Mouse (Mus musculus): ENCODE results near the gene Lrpprc. TPM values are rescaled to one million over a fixed set of nuclear protein-coding genes. Genes with fewer than 3 reads are reported as not detected.

The Lrpprc gene
- polyA plus RNA-seq, 1 experiment from 2014 or later: 29.9 TPM

DNA sequence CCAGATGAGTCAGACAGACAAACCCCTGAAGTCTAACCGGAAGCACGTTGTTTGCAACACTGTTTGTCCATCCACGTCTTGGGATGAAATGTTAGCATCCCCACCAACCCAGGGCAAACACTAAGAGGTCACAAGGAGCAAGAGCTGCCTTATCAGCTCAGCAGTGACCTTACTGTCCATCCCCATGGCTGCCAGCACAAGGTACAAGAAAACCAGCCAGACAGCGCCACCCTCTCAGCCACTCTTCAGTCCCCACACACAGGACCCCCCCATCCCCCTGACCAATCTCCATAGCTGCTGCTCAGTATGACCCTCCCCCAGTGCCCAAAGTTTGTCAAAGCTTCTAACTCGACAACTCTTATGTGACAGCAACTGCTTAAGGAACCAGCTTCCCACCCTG, 73.2 kb downstream of the Lrpprc start:
- WGBS: 83% methylated on average over 5 of the region's 5 CpGs
- Histone ChIP-seq H3K36me3 (ENCODE audit: control insufficient read depth, insufficient read depth, low read length) (peaks cover 15% of the 10 kb centered on the region), H3K4me2 (ENCODE audit: low read length) (no peak overlapping the region), H3K4me3 (ENCODE audit: low read depth, low read length) (no peak overlapping the region), H3K27ac (ENCODE audit: low read depth, low read length) (no peak overlapping the region), H3K27me3 (replicated peaks; ENCODE audit: control insufficient read depth, insufficient read depth, low read length) (no peaks in the 10 kb centered on the region), H3K4me1 (ENCODE audit: control insufficient read depth, insufficient read depth, low read length) (peaks cover 18% of the 10 kb centered on the region; the same call in 1 of the 2 replicates), H3K9ac (ENCODE audit: low read length) (no peak overlapping the region), H3K9me3 (replicated peaks; ENCODE audit: control insufficient read depth, low read length) (no peaks in the 10 kb centered on the region)
- DNase-seq (ENCODE audit: low spot score): no peak
- ATAC-seq: no peak

DNA sequence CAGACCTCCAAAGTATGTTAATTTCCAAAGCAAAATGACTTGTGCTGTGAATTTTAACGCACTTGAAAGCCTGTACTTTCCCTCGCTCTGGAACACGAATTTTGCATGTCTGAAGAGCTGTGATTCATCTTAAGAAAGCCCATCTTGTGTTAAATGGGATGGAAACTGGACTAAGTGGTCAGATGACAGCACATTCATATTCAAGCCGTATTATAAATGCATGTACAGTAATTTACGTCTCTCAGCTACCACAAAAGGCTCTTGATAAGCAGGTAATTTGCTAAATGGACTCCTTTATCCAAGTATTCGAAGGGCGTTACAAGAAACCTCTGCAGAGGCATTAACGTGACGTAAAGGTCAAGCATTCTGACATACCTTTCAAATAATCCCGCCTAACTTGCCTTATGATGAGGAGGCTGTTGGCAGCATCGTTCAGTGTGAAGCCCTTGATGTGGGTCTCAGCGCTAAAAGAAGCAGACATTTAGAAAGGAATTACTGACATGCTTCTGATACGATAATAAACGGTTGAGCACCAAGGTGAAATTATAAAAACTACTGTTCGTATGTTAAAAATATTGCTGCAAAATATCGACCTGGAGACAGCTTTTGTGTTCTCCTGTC, 74.2 kb downstream of the Lrpprc start:
- no peaks in the 10 kb centered on the region for H3K27me3 ChIP-seq (replicated peaks; ENCODE audit: control insufficient read depth, insufficient read depth, low read length)
- peaks cover 4% of the 10 kb centered on the region; the same call in 1 of the 2 replicates for H3K36me3 ChIP-seq (ENCODE audit: control insufficient read depth, insufficient read depth, low read length)
- no peak overlapping the region for H3K4me2 ChIP-seq (ENCODE audit: low read length)
- H3K9ac ChIP-seq (ENCODE audit: low read length): no peak overlapping the region
- 31% methylated on average over 16 of the region's 16 CpGs for WGBS
- peaks cover 18% of the 10 kb centered on the region; the same call in 1 of the 2 replicates for H3K4me1 ChIP-seq (ENCODE audit: control insufficient read depth, insufficient read depth, low read length)
- no peak overlapping the region for H3K27ac ChIP-seq (ENCODE audit: low read depth, low read length)
- no peaks in the 10 kb centered on the region for H3K9me3 ChIP-seq (replicated peaks; ENCODE audit: control insufficient read depth, low read length)
- ATAC-seq: peak; percentile 50
- peak; percentile 67 for DNase-seq (ENCODE audit: low spot score)
- no peak overlapping the region for H3K4me3 ChIP-seq (ENCODE audit: low read depth, low read length)

DNA sequence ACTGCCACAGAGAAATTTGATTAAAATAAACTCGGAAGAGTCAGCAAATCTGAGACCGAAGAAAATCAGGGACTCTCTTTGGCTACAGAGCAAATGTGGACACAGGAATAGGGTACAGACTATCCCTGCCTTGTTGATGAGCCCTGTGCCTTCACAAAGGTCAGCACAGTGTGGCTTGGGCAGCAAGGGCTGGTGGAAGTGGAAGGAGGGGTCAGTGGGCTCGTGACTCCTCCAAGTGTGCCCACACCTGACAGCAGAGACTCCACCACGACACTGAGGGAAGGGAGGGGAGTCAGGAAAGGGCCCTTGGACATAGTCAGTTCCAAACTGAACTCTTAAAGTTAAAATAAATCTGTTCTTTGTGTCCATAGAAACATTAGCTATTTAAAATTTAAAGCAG, 75.7 kb downstream of the Lrpprc start:
- DNase-seq (ENCODE audit: low spot score): no peak
- H3K9me3 ChIP-seq (replicated peaks; ENCODE audit: control insufficient read depth, low read length): no peaks in the 10 kb centered on the region
- H3K36me3 ChIP-seq (ENCODE audit: control insufficient read depth, insufficient read depth, low read length): peaks cover 3% of the 10 kb centered on the region; the same call in 1 of the 2 replicates
- 55% methylated on average over 4 of the region's 4 CpGs for WGBS
- no peak overlapping the region for H3K9ac ChIP-seq (ENCODE audit: low read length)
- H3K27ac ChIP-seq (ENCODE audit: low read depth, low read length): 0 out of 2 replicates have a peak overlapping the region, but pooled peaks have one; percentile 4
- no peak overlapping the region for H3K4me3 ChIP-seq (ENCODE audit: low read depth, low read length)
- H3K4me1 ChIP-seq (ENCODE audit: control insufficient read depth, insufficient read depth, low read length): peaks cover 21% of the 10 kb centered on the region; the same call in 1 of the 2 replicates
- ATAC-seq: no peak
- H3K4me2 ChIP-seq (ENCODE audit: low read length): no peak overlapping the region
- no peaks in the 10 kb centered on the region for H3K27me3 ChIP-seq (replicated peaks; ENCODE audit: control insufficient read depth, insufficient read depth, low read length)

DNA sequence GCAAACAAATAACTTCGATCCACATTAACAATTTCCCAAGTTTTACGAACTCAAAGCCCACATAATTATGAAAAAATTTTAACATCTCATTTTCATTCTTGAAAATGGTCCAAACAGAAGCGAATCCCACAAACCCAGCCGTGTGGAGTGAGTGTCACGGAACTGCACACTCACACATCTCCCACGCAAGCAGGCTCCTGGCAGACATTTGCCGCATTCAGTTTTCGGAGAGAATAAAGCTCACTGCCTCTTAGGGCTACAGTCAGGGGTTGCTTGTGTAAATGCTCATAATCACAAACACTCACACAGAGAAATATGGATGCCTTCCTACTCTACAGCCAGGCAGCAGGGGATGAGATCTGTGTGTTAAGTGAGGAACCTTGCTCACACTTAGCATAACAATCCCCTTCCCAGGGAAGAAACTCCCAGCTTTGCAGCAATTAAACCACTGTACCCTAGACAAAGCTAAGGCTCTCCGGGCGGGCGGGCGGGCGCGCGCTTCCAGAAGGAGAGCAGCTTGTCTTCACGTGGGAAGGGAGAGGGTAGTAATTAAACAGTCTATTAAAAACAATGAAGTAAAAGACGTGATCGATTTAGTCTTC, 76.9 kb downstream of the Lrpprc start:
- Histone ChIP-seq H3K27ac (ENCODE audit: low read depth, low read length) (peak overlapping the region; percentile 14; the same call in 1 of the 2 replicates), H3K4me3 (ENCODE audit: low read depth, low read length) (no peak overlapping the region), H3K9me3 (replicated peaks; ENCODE audit: control insufficient read depth, low read length) (no peaks in the 10 kb centered on the region), H3K4me1 (ENCODE audit: control insufficient read depth, insufficient read depth, low read length) (peaks cover 33% of the 10 kb centered on the region), H3K9ac (ENCODE audit: low read length) (no peak overlapping the region), H3K4me2 (ENCODE audit: low read length) (no peak overlapping the region), H3K36me3 (ENCODE audit: control insufficient read depth, insufficient read depth, low read length) (peaks cover 4% of the 10 kb centered on the region; the same call in 1 of the 2 replicates), H3K27me3 (replicated peaks; ENCODE audit: control insufficient read depth, insufficient read depth, low read length) (no peaks in the 10 kb centered on the region)
- peak; percentile 27 for ATAC-seq
- DNase-seq (ENCODE audit: low spot score): peak; percentile 59
- 30% methylated on average over 18 of the region's 18 CpGs for WGBS

DNA sequence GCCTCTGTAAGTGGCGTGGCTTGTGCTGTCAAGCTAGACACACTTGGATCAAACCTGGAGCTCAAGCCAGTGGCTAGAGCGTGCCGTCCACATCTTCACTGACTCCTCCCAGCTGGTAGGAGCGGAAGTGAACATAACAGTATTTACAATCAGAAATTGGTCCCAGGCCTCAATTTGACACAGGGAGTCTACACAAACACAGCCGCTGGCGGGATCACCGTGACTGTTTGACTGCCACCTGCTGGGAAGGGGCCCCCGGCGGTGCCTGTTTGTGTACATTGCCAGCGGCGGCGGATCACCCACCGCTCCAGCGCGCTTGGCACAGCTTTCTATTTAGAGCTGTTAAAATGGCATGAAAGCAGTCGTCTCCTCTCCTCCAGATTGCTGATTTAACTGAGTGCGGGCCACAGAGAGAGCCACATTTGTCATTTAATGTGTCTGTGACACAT, 81.2 kb downstream of the Lrpprc start:
- DNase-seq (ENCODE audit: low spot score) (peak; percentile 83), ATAC-seq (peak; percentile 83)
- Histone ChIP-seq H3K4me1 (ENCODE audit: control insufficient read depth, insufficient read depth, low read length) (peaks cover 24% of the 10 kb centered on the region), H3K4me2 (ENCODE audit: low read length) (peak overlapping the region; percentile 30), H3K27me3 (replicated peaks; ENCODE audit: control insufficient read depth, insufficient read depth, low read length) (0 out of 2 replicates have a peak, but pooled peaks cover 4% of the 10 kb centered on the region), H3K9ac (ENCODE audit: low read length) (no peak overlapping the region), H3K4me3 (ENCODE audit: low read depth, low read length) (no peak overlapping the region), H3K27ac (ENCODE audit: low read depth, low read length) (peak overlapping the region; percentile 39; the same call in 1 of the 2 replicates), H3K36me3 (ENCODE audit: control insufficient read depth, insufficient read depth, low read length) (peaks cover 10% of the 10 kb centered on the region; the same call in 1 of the 2 replicates), H3K9me3 (replicated peaks; ENCODE audit: control insufficient read depth, low read length) (no peaks in the 10 kb centered on the region)
- WGBS: 17% methylated on average over 17 of the region's 17 CpGs

DNA sequence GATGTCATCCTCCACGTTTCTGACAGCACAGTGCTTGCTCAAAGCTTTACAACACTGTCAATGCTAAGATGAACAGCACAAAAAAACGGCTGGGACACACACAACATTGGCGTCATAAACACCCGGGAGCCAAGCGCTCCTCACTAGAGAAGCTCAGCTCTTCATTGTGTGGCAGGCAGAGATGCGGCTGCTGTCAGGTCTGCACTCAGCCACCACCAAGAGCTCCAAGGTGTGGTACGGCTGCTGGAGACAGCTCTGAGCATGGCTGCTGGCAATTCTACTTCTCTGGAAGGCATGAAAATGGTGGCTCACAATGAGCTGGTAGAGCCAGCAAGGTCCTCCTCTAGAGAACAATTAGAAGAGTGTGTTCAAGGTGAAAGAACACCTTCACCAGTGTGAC, 81.8 kb downstream of the Lrpprc start:
- no peak overlapping the region for H3K4me3 ChIP-seq (ENCODE audit: low read depth, low read length)
- peaks cover 10% of the 10 kb centered on the region; the same call in 1 of the 2 replicates for H3K36me3 ChIP-seq (ENCODE audit: control insufficient read depth, insufficient read depth, low read length)
- no peak overlapping the region for H3K9ac ChIP-seq (ENCODE audit: low read length)
- DNase-seq (ENCODE audit: low spot score) (no peak), ATAC-seq (no peak)
- H3K27ac ChIP-seq (ENCODE audit: low read depth, low read length): no peak overlapping the region
- H3K9me3 ChIP-seq (replicated peaks; ENCODE audit: control insufficient read depth, low read length): no peaks in the 10 kb centered on the region
- 80% methylated on average over 7 of the region's 7 CpGs for WGBS
- H3K4me1 ChIP-seq (ENCODE audit: control insufficient read depth, insufficient read depth, low read length): peaks cover 21% of the 10 kb centered on the region
- H3K27me3 ChIP-seq (replicated peaks; ENCODE audit: control insufficient read depth, insufficient read depth, low read length): 0 out of 2 replicates have a peak, but pooled peaks cover 4% of the 10 kb centered on the region
- peak overlapping the region; percentile 30; the same call in 1 of the 2 replicates for H3K4me2 ChIP-seq (ENCODE audit: low read length)

DNA sequence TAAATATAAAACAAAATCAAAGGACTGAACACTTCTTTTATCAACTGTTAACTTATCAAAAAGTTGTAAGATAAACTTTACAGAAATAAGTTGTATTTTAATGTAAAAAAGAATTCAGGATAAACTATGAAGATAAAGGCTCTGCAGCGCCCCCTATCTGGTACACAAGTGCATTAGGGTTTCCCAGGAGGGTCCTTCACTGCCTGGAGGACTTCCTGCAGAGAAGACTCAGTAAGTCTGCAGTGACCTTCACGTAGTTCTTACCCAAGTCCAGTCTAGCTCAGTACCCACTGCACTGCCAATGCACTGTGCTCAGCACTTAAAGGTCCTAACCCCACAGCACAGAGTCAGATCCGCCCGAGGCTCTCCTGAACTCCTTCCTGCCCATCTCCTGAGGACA, 83.2 kb downstream of the Lrpprc start:
- H3K9me3 ChIP-seq (replicated peaks; ENCODE audit: control insufficient read depth, low read length): no peaks in the 10 kb centered on the region
- peaks cover 17% of the 10 kb centered on the region for H3K4me1 ChIP-seq (ENCODE audit: control insufficient read depth, insufficient read depth, low read length)
- DNase-seq (ENCODE audit: low spot score) (no peak), ATAC-seq (no peak)
- H3K4me3 ChIP-seq (ENCODE audit: low read depth, low read length): no peak overlapping the region
- H3K4me2 ChIP-seq (ENCODE audit: low read length): no peak overlapping the region
- H3K9ac ChIP-seq (ENCODE audit: low read length): no peak overlapping the region
- WGBS: 73% methylated on average over 4 of the region's 4 CpGs
- H3K27me3 ChIP-seq (replicated peaks; ENCODE audit: control insufficient read depth, insufficient read depth, low read length): 0 out of 2 replicates have a peak, but pooled peaks cover 4% of the 10 kb centered on the region
- peaks cover 10% of the 10 kb centered on the region; the same call in 1 of the 2 replicates for H3K36me3 ChIP-seq (ENCODE audit: control insufficient read depth, insufficient read depth, low read length)
- no peak overlapping the region for H3K27ac ChIP-seq (ENCODE audit: low read depth, low read length)

DNA sequence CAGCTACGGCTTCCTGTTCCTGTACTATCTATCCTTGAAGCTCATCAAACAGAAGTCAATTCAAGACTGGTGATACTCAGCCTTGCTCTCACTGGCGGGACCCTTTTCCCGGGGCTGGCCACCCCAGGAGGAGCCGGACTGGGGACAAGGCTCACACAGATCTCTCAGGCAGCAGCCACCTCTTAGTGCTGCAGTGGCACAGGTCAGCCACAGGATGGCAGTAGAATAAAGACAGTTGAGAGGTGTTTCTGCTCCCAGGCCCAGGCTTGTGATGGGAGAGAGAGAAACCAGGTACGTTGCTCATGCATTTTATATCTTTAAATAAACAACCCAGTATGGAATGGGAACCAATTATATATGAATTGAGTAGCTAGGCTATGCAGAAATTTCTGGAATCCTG, 91.9 kb downstream of the Lrpprc start:
- H3K9me3 ChIP-seq (replicated peaks; ENCODE audit: control insufficient read depth, low read length): no peaks in the 10 kb centered on the region
- peak; percentile 81 for DNase-seq (ENCODE audit: low spot score)
- H3K27ac ChIP-seq (ENCODE audit: low read depth, low read length): no peak overlapping the region
- peak; percentile 81 for ATAC-seq
- WGBS: 23% methylated on average over 5 of the region's 5 CpGs
- H3K4me2 ChIP-seq (ENCODE audit: low read length): no peak overlapping the region
- H3K4me3 ChIP-seq (ENCODE audit: low read depth, low read length): no peak overlapping the region
- no peak overlapping the region for H3K9ac ChIP-seq (ENCODE audit: low read length)
- H3K36me3 ChIP-seq (ENCODE audit: control insufficient read depth, insufficient read depth, low read length): no peaks in the 10 kb centered on the region
- 0 out of 2 replicates have a peak, but pooled peaks cover 3% of the 10 kb centered on the region for H3K27me3 ChIP-seq (replicated peaks; ENCODE audit: control insufficient read depth, insufficient read depth, low read length)
- no peaks in the 10 kb centered on the region for H3K4me1 ChIP-seq (ENCODE audit: control insufficient read depth, insufficient read depth, low read length)

DNA sequence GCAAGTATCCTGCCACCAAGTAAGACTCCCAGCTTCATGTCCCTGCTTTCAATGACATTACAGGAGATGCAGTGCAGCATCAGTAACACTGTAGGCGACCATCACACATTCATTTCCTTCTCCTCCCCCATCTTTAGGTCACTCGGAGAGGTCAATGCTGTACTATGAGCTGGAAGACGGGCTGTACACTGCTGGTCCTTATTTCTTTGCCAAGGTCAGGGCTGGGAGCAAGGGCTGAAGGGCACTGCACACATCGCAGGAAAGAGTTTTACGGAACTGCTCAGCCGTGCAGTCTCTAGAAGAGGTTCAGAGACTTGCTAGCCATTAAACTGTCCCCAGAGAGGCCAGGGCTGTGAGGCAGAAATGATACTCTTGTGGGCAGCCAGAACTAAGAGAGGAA, 94.1 kb downstream of the Lrpprc start:
- H3K9me3 ChIP-seq (replicated peaks; ENCODE audit: control insufficient read depth, low read length): no peaks in the 10 kb centered on the region
- ATAC-seq (no peak), DNase-seq (ENCODE audit: low spot score) (no peak)
- H3K4me2 ChIP-seq (ENCODE audit: low read length): no peak overlapping the region
- 86% methylated on average over 6 of the region's 6 CpGs for WGBS
- no peak overlapping the region for H3K4me3 ChIP-seq (ENCODE audit: low read depth, low read length)
- H3K27me3 ChIP-seq (replicated peaks; ENCODE audit: control insufficient read depth, insufficient read depth, low read length): 0 out of 2 replicates have a peak, but pooled peaks cover 3% of the 10 kb centered on the region
- no peak overlapping the region for H3K9ac ChIP-seq (ENCODE audit: low read length)
- H3K27ac ChIP-seq (ENCODE audit: low read depth, low read length): no peak overlapping the region
- no peaks in the 10 kb centered on the region for H3K36me3 ChIP-seq (ENCODE audit: control insufficient read depth, insufficient read depth, low read length)
- no peaks in the 10 kb centered on the region for H3K4me1 ChIP-seq (ENCODE audit: control insufficient read depth, insufficient read depth, low read length)
